Mouse (Mus musculus) hindbrain, embryonic 14.5 days (tissue): ENCODE data around the gene Inip. TPM values are rescaled to one million over a fixed set of nuclear protein-coding genes. Genes with fewer than 3 reads are reported as not detected.
A peak's percentile ranks its signal among the peaks of the same experiment; 100 is the strongest.

Experiments used
- ATAC-seq: fragments of 200-750 bp; cut with Nextera tagmentation; 2 replicates; pipeline ENCODE4 v1.8.0; 2017; ENCODE audit warnings: moderate number of reproducible peaks, mild to moderate bottlenecking, moderate TSS enrichment, moderate library complexity; ENCODE audit not compliant: low FRiP score
- DNase-seq: peaks from one replicate; pipeline ENCODE4 v3.0.0-alpha.2; 2015; ENCODE audit warnings: low spot score
- H3K27ac ChIP-seq: fragments of 300-500 bp; sonication (generic); 2 replicates; pipeline ENCODE4 v1.5.1; 2014; ENCODE audit warnings: mild to moderate bottlenecking, moderate library complexity
- H3K27me3 ChIP-seq: fragments of 300-500 bp; sonication (generic); 2 replicates; pipeline ENCODE4 v1.6.1; 2014; ENCODE audit warnings: mild to moderate bottlenecking, low read length, mixed read lengths; ENCODE audit not compliant: control insufficient read depth, insufficient read depth
- H3K36me3 ChIP-seq: fragments of 300-500 bp; sonication (generic); replicated peaks from 2 replicates; pipeline ENCODE4 v1.6.1; 2014; ENCODE audit not compliant: control insufficient read depth, insufficient read depth
- H3K4me1 ChIP-seq: fragments of 300-500 bp; sonication (generic); replicated peaks from 2 replicates; pipeline ENCODE4 v1.6.1; 2014; ENCODE audit warnings: antibody characterized with exemption, low read length, mixed read lengths; ENCODE audit not compliant: control insufficient read depth, insufficient read depth
- H3K4me2 ChIP-seq: fragments of 300-500 bp; sonication (generic); replicated peaks from 2 replicates; pipeline ENCODE4 v1.6.1; 2014; ENCODE audit warnings: mild to moderate bottlenecking, moderate library complexity
- H3K4me3 ChIP-seq: fragments of 300-500 bp; sonication (generic); replicated peaks from 2 replicates; pipeline ENCODE4 v1.5.1; 2014; ENCODE audit warnings: mild to moderate bottlenecking, low read length
- H3K9ac ChIP-seq: fragments of 300-500 bp; sonication (generic); 2 replicates; pipeline ENCODE4 v1.6.1; 2014
- H3K9me3 ChIP-seq: fragments of 300-500 bp; sonication (generic); 2 replicates; pipeline ENCODE4 v1.6.1; 2016; ENCODE audit warnings: low read length; ENCODE audit not compliant: control insufficient read depth
- WGBS: fragments of 180-500 bp; shearing (Covaris S2); extraction: QIAGEN DNeasy Blood & Tissue Kit; methylation state at CpG from one replicate; pipeline ENCODE4 v1.1.7; 2014; 5-methylcytosine and 5-hydroxymethylcytosine counted together
- polyA plus RNA-seq: library from polyadenylated mRNA; unstranded; fragments of >200 nt; fragmentation: Nextera tagmentation; extraction: Ambion mirVana; gene quantifications from 2 replicates; pipeline ENCODE4 v1.2.1, GENCODE M21; 2014

Gene Inip
- polyA plus RNA-seq, 1 experiment from 2014 or later: 52.2 TPM

DNA sequence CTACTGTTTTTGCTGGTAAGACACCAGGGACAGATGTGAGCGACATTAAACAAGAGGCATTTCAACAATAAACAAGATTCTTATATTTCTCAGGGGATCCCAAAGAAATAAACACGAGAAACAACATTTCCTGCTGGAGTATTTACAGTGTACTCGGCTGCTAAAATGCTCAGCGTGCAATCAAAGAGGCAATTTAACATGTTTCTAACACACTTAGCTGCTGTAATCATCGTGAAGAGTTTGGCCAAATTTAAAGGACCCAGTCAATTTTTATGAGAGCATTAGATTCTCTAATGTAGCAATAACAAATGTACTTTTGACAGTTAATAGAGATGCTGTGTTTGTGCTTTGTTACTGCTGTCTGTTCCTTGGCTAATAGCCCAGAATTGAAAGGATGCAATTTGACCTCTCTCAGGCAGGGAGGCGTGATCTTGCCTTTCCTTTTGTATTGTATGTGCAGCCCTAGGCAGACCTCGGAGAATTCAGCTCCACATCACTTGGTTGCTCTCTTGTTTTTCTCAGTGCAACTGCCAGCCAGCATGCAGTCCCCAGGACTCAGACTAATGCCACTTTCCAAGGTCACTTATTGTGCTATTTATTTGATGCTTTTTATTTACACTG is 35.9 kb downstream of the Inip start:
- WGBS: 14% methylated on average over 7 of the region's 7 CpGs
- Histone ChIP-seq H3K36me3 (peaks cover 12% of the 10 kb centered on the region; the same call in 1 of the 2 replicates), H3K4me3 (no peak overlapping the region), H3K27ac (peak overlapping the region; percentile 33), H3K9ac (no peak overlapping the region), H3K27me3 (no peaks in the 10 kb centered on the region), H3K9me3 (no peaks in the 10 kb centered on the region), H3K4me2 (peak overlapping the region; percentile 22), H3K4me1 (peaks cover 13% of the 10 kb centered on the region; the same call in 1 of the 2 replicates)
- DNase-seq (peak; percentile 67), ATAC-seq (peak; percentile 66)

DNA sequence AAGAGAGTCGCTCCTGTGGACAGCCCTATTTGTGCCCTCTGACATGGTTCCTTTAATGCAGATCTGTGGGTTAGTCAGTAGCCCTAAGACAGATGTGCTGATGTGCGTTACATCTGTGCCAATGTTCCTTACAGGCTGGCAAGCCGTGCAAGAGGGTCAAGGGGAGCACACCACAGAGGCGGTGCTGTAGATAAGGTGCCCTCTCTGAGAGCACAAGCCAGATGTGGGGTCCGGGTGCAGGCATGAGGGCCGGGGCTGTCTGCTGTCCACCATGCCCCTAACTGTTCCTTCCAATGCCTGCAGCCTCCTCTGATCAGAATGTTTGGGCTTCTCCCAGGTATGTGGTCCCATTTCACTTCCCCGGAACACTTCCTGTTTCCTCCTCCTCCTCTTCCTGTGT is 36.4 kb downstream of the Inip start:
- Histone ChIP-seq H3K4me1 (peaks cover 16% of the 10 kb centered on the region; the same call in 1 of the 2 replicates), H3K4me3 (no peak overlapping the region), H3K27ac (peak overlapping the region; percentile 33; the same call in 1 of the 2 replicates), H3K9ac (no peak overlapping the region), H3K27me3 (no peaks in the 10 kb centered on the region), H3K4me2 (peak overlapping the region; percentile 22; the same call in 1 of the 2 replicates), H3K36me3 (0 out of 2 replicates have a peak, but pooled peaks cover 7% of the 10 kb centered on the region), H3K9me3 (no peaks in the 10 kb centered on the region)
- WGBS: 72% methylated on average over 7 of the region's 7 CpGs
- ATAC-seq (0 out of 2 replicates have a peak, but pooled peaks have one; percentile 34), DNase-seq (no peak)

DNA sequence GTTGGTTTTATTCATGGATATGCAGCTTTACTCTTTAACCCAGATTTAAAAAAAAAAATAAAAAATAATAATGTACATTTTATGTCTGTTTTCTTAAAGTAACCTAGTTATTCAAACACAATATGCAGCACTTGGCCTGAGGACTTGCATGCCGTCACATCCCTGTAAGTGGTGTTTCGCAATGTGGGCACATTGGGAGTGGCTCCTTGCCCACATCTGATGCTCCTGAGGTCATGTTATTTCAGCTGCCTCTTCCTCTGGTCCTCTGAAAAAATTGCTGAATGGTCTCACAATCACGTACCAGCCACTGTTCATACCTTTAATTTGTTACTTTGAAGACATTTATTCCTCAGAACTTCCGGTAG is 40.0 kb downstream of the Inip start:
- Histone ChIP-seq H3K36me3 (no peaks in the 10 kb centered on the region), H3K27me3 (no peaks in the 10 kb centered on the region), H3K27ac (no peak overlapping the region), H3K9ac (no peak overlapping the region), H3K9me3 (no peaks in the 10 kb centered on the region), H3K4me2 (no peak overlapping the region), H3K4me3 (no peak overlapping the region), H3K4me1 (peaks cover 16% of the 10 kb centered on the region; the same call in 1 of the 2 replicates)
- no peak for ATAC-seq
- no peak for DNase-seq
- 77% methylated on average over 4 of the region's 4 CpGs for WGBS

DNA sequence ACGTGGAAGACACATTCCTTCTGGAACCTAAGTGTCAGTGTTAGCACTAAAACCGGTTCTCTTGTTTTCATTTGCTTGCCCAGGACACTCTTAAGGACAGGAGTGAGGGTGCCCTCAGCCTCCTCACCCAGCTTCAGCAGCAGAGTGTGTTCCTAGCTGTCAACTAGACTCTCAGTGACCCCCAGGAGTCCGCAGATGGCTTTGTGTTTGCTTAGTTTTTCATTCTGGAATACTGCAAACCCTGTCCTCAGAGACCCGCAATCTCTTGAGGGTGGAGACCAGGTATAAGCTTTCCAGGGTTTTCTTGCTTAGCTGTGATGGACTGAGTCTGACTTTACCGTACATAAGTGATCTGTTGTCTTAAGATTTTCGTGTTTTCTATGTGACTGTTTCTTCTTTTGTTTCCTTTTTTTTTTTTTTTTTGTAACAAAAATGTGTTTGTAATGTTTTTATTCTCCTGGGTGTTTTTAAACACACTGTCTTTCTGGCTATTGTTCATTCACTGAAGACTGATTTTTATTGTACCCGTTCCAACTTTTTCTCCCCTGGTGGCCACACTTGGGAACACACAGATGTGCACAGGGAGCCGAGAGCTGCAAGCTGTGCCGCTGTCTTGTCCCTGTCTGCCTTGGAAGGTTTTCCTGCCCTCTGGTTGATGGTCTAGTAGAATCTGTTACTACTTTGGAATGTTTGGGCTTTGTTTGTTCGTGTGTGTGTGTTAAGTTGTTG is 40.6 kb downstream of the Inip start:
- no peaks in the 10 kb centered on the region for H3K9me3 ChIP-seq
- H3K9ac ChIP-seq: no peak overlapping the region
- ATAC-seq (no peak), DNase-seq (no peak)
- H3K27me3 ChIP-seq: no peaks in the 10 kb centered on the region
- peaks cover 11% of the 10 kb centered on the region; the same call in 1 of the 2 replicates for H3K4me1 ChIP-seq
- no peak overlapping the region for H3K4me2 ChIP-seq
- WGBS: 53% methylated on average over 10 of the region's 10 CpGs
- H3K4me3 ChIP-seq: no peak overlapping the region
- no peak overlapping the region for H3K27ac ChIP-seq
- no peaks in the 10 kb centered on the region for H3K36me3 ChIP-seq

DNA sequence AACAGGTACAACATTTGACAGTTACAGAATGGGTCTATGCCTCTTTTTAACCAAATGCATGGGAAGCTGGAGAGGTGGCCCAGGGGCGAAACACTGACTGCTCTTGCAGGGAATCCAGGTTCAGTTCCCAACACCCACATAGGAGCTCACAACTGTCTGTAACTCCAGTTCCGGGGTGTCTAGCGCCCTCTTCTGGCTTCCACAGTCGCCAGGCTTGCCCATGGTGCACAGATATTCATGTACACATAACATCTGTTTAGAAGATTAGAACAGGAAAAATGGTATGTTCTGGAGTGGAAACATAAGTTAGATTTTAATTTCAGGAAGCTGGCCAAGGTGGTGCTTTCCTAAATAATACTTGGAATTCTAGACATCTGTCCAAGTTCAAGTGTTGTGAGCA is 41.4 kb downstream of the Inip start:
- Histone ChIP-seq H3K9ac (no peak overlapping the region), H3K27me3 (no peaks in the 10 kb centered on the region), H3K27ac (no peak overlapping the region), H3K36me3 (no peaks in the 10 kb centered on the region), H3K4me2 (no peak overlapping the region), H3K4me1 (peaks cover 7% of the 10 kb centered on the region; the same call in 1 of the 2 replicates), H3K9me3 (no peaks in the 10 kb centered on the region), H3K4me3 (no peak overlapping the region)
- ATAC-seq: no peak
- 84% methylated on average over 4 of the region's 4 CpGs for WGBS
- no peak for DNase-seq

DNA sequence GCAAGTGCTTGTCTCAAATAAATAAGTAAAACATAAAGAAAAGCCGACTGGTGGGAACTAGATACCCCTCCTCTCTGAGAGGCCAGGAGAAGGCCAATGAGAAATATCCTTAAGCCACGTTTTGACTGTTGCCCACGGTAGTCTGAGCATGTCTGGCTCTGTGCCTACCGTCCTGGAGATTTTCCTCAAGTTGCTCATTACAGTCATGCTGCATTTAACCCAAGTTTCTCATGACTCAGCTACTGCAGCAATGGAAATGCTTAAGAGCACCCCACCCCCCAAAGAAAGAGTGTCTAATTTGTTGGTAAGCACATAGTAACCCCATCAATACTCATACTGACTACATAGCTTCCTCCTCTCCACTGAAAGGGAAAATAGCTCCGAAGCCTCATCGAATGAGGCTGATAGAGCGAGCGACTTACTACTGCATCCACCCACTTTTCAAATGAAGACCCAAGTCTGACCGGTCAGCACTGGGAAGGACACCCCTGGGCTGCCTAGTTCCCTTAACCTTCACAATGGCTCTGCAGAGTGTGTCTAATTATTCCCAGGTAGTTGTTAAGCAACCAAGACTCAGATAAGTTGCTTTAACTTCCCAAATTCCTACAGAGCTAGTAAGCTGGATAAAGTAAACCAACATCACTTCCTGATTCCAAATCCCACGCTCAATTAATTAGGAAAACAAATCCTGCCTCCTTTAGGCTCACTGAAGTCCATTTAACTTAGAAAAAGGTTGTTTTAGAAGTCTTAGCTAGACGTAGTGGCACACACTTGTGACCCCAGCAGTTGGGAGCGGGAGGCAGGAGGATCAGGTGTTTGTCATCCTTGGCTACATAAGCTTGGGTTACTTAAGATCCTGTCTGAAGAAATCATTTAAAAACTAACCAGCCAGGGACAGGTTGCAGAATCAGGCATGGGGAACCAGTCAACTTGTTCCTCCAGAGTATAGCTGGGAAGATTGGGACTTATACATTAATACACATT is 43.6 kb downstream of the Inip start:
- Histone ChIP-seq H3K27me3 (no peaks in the 10 kb centered on the region), H3K9ac (no peak overlapping the region), H3K36me3 (peaks cover 8% of the 10 kb centered on the region; the same call in 1 of the 2 replicates), H3K4me2 (no peak overlapping the region), H3K4me3 (no peak overlapping the region), H3K4me1 (peaks cover 6% of the 10 kb centered on the region; the same call in 1 of the 2 replicates), H3K27ac (no peak overlapping the region), H3K9me3 (no peaks in the 10 kb centered on the region)
- ATAC-seq (no peak), DNase-seq (no peak)
- 79% methylated on average over 12 of the region's 12 CpGs for WGBS

DNA sequence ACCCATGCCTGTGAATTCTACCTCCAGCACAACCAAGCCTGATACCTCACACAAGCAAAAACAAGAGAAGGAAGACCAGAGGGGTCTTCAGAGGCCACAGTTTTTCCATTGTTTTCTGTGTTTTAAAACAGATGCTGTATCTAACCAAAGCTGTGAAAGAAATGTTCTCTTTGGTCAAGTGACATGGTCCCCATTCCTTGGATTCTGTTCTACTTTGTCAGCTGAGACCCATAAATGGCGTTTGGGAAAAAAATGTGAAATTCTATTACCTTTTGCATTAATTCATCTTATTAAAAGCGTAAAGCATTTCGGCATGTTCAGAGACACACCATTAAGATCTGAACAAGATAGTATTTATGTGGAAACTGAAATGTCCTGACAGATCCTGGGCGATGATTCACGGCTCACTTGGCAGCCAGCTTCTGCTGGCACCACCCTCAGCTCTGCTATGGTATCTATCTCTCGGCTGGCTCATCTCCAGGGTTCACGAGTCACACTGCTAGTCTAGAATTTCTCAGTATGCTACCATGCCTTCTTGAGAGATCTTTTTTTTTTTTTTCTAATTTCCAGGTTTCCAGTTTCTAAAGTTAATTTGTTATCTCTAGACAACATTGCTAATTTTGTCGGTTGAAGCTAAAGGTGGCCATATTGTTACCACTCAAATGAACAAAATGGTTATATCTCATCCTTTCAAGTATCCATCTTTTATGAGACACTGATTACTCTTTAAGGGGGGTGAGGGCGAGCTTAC is 44.9 kb downstream of the Inip start:
- Histone ChIP-seq H3K36me3 (peaks cover 17% of the 10 kb centered on the region), H3K4me2 (no peak overlapping the region), H3K9ac (no peak overlapping the region), H3K4me1 (peaks cover 6% of the 10 kb centered on the region; the same call in 1 of the 2 replicates), H3K4me3 (no peak overlapping the region), H3K27me3 (no peaks in the 10 kb centered on the region), H3K27ac (no peak overlapping the region), H3K9me3 (no peaks in the 10 kb centered on the region)
- DNase-seq: no peak
- ATAC-seq: no peak
- WGBS: 71% methylated on average over 9 of the region's 9 CpGs

DNA sequence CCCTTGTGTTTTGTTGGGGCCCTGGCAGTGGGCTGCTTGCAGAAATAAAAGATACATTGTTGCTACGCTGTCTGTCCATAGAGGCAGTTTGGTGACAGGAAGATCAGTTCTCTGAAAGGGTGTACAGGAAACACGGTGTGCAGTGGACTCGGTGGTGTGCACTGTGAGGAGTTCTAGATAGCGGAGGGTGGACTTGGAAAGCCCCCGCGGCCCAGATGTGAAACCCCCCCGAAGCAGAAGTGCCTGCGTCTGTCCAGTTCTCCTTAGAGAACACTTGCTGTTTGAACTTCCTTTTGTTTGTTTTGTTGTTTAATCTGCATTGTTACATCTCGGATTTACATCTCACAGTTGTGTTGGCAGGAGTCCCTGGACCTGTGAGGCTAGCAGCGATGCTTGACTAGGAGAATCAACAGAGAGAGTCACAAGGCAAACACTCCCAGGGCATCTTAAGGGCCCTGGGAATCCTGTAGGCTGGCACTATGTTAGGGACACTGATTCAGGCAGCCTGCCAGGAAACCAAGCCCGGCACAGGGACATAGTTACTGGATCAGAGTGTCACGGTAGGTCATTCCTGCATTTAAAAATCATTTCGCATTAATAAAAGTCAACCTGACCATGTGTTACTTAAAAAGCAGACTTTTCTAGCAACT is 47.8 kb downstream of the Inip start:
- ATAC-seq (no peak), DNase-seq (no peak)
- no peak overlapping the region for H3K4me2 ChIP-seq
- peaks cover 17% of the 10 kb centered on the region for H3K36me3 ChIP-seq
- H3K27me3 ChIP-seq: no peaks in the 10 kb centered on the region
- no peak overlapping the region for H3K27ac ChIP-seq
- no peaks in the 10 kb centered on the region for H3K9me3 ChIP-seq
- no peak overlapping the region for H3K9ac ChIP-seq
- no peak overlapping the region for H3K4me3 ChIP-seq
- H3K4me1 ChIP-seq: no peaks in the 10 kb centered on the region
- 64% methylated on average over 13 of the region's 13 CpGs for WGBS
